Mouse (Mus musculus): ENCODE data around the gene Gm10643. TPM values are rescaled to one million over a fixed set of nuclear protein-coding genes. Genes with fewer than 3 reads are reported as not detected.
A peak's percentile ranks its signal among the peaks of the same experiment; 100 is the strongest.

Gm10643 gene
- total RNA-seq (2021): 1 to 10 TPM; 2.6 to 3.3 TPM
- long read RNA-seq, experiment 1, partial matches to known transcripts: 0 of 1 reads
- long read RNA-seq, experiment 1, other reads (novel, unspliced or antisense): 0 of 1 reads
- long read RNA-seq, experiment 2, partial matches to known transcripts: 0 of 2 reads
- long read RNA-seq, experiment 2, other reads (novel, unspliced or antisense): 0 of 2 reads

DNA sequence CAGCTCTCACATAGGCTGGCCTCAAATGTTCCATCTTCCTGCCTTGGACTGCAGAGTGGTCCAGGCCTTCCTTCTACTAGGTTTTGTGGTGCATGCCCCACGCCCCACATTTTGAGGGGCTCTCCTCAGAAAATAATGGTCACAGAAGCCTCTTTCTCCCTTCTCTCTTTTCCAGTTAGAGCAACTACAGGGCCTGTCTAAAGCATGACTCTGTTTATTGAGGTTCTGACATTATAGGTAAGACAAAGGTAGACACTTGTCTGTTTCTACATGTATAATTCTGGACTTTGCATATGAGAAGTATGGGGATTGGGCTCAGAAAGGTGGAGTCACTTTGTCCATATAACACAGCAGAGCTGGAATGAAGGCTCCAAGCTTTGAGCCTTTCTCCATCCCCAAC is at the start of gene Gm10643:
Gene Gm10643, minus strand, starts transcription at position 101 of the 400 bp plus-strand sequence.
- intact Hi-C loops (cut with DNase I): no loop called here
- no peak for DNase-seq

DNA sequence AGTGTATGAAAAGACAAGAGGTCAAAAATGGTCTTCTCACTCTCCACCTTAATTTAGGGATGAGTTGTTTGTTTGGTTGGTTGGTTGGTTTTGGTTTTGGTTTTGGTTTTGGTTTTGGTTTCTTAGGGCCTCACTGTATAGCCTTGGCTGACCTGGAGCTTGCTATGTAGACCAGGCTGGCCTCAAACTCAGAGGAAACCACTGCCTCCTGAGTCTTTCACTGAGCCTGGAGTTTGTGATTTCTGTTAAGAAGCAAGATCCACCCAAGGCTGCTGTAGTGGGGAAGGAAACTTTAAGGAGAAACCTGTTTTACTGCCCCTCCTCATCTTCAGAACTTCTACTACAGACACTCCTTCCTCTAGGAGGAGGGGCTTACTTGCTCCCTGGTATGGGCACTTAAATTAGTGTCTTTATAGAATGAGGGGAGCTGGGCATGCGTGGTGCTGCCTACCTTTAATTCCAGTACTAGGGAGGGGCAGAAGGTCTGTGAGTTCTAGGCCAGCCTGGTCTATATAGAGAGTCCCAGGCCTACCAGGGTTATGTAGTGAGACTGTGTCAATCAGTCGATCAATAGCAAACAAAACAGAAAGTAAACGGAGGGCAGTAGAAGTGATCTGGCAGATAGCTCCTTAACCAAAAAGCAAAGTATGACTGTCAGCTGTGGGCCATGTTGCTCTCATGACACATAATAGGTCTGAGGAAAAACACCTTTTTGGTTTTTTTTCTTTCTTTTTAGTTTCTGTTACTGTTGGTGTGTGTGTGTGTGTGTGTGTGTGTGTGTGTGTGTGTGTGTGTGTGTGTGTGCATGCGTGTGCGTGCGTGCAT is 41.5 kb upstream of the Gm10643 start:
- intact Hi-C loops (cut with DNase I): loop anchor here (5.0 kb wide), 1 partner anchor 64 kb away; the partner anchor contains the start of genes Il27ra and Rln3
- DNase-seq: no peak

DNA sequence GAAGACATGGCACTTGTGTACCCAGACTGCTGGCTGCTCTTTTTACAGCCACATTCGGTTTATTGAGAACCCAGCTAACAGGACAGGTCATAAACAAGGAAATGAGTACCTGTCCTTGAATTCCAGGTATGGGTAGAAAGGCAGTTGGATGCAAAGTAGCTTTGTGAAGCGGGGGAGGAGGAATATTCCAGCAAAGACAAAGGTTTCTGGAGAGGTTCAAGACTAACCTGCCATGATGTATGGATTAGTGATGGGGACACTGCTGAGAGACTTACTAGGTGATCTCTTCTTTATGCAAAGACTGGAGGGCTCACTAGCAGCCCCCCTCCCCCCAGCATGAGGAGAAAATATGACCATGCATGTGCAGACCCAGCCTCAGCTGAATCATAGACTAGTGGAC is 40.7 kb upstream of the Gm10643 start:
- intact Hi-C loops (cut with DNase I): loop anchor here (5.0 kb wide), 1 partner anchor 63 kb away; the partner anchor contains the start of genes Il27ra and Rln3
- DNase-seq: no peak

DNA sequence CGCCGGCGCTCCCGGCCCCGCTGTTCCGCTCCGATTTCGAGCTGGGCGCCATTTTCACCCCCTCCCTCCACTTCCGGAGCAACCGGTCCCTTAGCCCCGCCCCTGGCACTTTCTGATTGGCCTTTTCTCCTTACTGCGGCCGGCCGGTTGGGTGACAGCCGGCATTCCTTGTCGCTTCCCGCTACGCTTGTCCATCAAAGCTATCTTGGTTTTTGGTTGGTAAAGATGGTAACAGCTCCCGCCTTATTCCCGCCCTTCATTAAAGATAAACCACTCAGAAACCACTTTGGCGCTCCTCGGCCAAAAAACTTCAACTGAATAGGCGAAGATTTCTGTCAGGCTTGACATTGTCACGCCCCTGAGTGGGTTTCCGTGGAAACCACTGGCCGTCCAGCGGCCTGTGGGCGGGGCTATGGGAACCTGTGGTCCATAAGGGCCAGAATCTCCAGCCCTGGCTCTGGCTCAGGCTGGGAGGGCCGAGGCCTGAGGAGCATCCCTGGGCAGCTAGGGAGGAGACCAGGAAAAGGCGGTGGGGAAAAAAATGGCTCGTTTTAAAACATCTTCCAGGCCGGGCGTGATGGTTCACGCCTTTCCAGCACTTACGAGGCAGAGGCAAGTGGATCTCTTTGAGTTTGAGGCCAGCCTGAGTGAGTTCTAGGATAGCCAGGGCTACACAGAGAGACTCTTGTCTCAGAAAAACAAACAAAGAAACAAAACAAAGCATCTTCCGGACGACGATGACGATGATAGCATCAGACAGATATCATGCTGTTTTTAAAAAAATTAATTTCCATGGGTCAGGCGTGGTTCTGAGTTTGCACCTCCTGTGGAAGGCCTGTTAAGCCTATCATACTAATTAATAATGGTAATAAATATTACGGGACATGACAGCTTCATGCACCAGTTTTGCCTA is 40.0 kb upstream of the Gm10643 start, which contains the start of gene Dcaf15:
Gene Dcaf15, minus strand, starts transcription at position 72 of the 913 bp plus-strand sequence.
- DNase-seq: peak; percentile 97
- intact Hi-C loops (cut with DNase I): loop anchor here (5.0 kb wide), 1 partner anchor 63 kb away; the partner anchor contains the start of genes Il27ra and Rln3

DNA sequence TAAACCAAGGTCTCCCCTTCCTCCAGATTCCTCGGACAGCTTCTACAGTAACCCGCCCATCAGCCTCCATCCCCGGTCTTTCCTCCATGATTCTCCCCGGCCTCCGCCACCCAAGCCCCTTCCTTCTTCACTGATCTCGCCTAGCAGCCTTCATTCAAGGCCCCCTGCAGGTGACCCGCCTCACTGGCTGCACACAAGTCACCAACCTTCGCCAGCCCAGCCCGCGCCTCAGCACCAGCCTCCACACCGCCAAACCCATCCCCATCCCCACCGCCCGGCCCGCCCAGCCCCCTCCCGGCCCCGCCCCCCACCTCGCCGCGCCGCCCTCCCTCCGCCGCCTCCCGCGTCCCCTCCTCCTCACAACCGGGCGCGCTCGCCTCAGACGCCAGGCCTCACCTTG is 39.3 kb upstream of the Gm10643 start:
- no peak for DNase-seq
- intact Hi-C loops (cut with DNase I): no loop called here

DNA sequence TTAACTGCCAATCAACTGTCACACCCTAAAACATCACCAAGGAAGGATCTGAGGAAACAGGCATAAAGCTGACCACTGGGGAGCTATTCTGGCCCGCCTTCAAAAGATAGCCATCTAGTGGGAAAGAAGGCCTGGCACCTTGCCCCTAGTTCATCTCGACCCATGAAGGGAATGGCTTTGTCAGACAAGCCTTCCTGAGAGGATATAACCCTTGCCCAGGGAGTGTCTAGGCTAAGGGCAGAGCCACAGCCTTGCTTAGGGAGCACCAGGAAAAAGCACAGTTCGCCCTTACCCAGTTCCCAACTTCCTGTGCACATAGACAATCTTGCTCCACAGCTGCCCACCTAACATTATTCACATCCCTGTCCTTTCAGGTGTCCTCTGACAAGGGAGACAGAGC is 38.7 kb upstream of the Gm10643 start:
- intact Hi-C loops (cut with DNase I): no loop called here
- no peak for DNase-seq

DNA sequence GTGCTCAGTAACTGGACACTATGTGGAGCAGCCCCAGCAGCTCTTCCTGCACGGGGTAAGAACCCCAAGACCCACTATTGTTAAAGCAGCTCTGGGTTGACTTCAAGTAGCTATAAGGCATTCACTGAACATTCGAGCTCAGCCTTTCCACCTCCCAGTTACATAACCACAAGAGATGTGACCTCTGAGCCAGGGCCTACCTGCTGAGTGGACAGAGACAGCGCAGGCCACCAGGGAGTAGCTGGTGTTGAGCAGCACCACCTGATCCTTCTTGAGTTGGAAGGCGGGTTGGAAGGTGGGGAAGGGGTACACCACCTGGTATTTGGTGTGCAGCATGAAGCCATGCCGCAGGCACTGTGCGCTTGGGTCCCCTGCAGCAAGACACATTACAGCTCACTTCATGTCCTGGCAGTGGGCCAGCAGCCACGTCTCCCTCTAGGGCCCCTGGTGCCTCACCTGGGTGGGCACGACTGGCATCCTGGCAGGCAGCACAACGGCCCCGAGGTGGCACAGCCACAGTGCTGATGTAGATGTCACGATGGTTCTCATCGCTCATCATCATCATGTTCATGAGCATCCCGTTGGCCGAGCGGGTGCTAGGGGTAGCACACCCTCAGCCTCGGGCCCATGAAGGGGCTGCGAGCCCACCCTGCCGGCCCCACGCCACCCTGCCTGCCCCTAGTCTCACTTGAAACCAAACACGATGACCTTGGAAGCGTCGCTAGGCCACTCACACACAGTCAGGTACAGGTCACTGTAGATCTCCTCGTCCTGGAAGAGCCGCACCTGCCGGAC is 36.7 kb upstream of the Gm10643 start:
- intact Hi-C loops (cut with DNase I): no loop called here
- DNase-seq: no peak

DNA sequence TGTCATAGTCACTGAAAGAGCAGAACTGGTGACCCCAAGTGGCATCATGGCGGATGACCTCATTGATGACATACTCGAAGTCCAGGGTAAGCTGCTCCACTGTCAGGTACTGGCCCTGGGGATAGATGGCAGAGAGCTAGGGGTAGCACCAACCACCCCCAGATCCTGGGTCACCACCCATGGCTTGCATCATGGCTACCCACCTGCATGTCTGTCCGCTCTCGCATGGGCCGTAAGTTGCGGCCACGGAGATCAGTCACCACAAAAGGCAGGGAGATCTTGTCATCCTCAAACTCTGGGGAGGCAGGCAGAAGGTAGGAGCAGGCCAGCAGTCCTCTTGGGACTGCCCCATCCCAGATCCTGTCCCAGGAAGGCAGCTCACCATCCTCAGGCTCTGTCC is 33.4 kb upstream of the Gm10643 start:
- intact Hi-C loops (cut with DNase I): no loop called here
- no peak for DNase-seq

DNA sequence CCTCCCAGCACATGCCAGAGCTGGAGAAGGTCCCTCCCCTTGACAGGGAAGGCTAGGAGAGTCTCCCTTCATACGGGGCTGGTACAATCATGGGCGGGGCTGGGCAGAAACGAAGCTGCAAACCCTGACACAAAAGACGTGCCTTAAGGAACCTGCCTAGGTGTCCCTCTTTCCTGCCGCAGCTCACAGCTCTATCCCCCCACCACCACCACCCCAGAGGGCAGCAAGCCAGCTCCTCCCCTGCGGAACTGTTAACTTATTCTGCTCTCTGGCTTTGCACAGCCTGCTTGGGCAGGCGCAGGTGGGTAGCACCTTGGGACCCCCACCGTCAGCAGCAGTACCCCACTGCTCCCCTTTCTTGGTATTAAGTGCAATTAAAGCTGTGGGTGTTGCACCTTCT is 31.1 kb upstream of the Gm10643 start:
- no peak for DNase-seq
- intact Hi-C loops (cut with DNase I): no loop called here

DNA sequence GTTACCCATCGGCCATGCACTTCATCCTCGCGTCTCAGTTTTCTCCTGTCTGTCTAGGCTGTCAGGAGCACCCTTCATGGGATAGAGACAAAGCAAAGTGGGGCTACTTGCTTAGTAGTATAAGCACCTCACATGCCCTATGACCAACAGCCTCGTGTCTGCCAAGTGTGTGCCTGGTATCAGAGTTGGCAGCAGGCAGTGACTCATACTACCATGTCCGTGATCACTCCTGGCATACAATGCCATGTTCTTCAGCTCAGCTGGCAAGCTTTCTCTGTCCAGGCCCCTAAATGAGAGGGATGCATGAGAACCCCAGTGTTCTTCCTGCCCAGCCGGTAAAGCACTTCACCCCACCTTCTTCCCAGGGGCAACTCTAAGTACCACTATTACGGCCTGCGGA is 25.6 kb upstream of the Gm10643 start:
- peak in 1 of 2 experiments; percentile 35 for DNase-seq
- intact Hi-C loops (cut with DNase I): no loop called here

DNA sequence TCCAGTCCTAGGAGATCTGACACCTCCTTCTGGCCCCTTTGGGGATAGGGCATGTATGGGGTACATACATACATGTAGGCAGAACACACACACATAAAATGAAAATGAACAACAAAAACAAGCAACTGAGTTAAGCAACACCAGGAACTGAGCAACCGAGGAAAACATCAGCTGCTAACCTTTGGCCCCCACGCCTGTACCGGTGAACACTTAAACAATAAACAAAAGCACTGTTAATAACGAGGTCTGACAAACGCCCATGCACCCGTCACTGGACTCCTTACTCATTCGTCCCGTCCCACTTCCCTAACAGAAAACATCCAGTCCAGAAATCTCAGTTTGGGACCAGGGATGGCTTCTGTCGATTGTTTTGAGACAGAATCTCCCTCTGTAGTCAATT is 24.3 kb upstream of the Gm10643 start:
- DNase-seq: no peak
- intact Hi-C loops (cut with DNase I): no loop called here

DNA sequence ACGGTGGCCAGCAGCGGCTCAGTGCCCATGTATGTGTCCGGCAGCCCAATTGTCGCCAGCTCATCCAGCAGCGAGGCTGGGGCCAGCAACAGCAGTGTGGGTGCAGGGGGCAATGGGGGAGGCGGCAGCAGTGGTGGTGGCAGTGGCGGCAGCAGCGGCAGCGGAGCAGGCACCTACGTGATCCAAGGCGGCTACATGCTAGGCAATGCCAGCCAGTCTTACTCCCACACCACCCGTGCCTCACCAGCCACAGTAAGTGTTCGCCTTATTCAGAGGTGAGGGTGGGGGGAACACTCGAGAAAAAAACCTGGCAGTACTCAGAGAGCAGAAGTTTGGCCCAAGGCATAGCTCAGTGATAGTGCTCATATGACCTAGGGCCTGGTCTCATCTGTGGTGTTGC is 22.9 kb upstream of the Gm10643 start:
- intact Hi-C loops (cut with DNase I): no loop called here
- DNase-seq: no peak

DNA sequence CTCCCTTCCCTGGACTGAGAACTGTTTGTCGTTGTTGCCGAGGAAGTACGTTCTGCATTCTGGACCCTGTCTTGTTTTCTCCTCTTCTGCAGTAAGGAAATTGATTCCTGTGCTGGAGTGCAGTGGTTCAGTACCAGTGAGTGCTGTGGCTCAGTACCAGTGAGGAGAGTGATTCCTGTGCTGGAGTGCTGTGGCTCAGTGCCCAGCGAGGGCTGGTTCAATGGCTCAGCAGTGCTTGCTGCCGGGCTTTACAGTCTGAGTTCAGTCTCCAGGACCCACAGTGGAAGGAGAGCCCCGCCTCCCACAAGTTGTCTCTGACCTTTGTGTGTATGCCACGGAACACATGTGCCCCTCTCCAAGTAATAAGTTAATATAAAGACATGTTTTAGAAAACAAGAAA is 22.2 kb upstream of the Gm10643 start:
- intact Hi-C loops (cut with DNase I): no loop called here
- no peak for DNase-seq

DNA sequence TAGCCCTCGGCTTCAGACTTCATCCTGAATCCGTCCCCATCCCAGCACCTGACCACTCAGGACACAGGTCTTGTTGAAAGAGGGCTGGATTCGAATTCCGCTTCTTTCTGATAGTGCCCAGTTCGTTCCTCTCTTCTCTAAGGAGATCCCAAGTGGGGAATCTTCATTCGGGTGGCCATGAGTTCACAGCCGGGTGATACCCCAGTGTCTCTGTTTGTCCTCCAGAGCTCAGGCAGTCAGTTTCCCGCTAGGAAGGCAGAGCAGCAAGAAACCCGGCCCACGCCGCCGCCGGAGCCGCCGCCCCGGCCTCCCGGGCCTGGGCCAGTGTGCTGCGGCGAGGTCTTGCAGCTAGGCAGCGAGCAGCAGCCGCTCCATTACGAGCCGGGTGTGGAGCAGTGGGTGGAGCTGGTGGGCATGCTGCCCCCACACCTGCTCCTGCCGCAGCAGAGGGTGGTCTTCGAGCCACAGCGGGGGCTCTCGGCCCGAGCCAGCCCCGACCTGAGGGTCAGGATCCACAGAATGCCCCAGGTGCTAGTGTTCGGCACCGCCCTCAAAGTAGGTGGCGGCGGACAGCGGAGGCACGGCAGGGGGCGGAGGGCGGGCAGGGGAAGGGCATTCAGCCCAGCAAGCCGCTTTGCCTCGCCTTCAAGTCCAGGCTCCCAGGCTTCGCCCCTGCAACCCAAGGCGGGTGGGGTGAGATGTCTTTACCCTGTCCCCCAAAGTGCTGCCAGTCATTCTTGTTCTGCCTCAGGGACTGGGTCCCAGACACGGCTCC is 19.6 kb upstream of the Gm10643 start:
- intact Hi-C loops (cut with DNase I): no loop called here
- DNase-seq: no peak

DNA sequence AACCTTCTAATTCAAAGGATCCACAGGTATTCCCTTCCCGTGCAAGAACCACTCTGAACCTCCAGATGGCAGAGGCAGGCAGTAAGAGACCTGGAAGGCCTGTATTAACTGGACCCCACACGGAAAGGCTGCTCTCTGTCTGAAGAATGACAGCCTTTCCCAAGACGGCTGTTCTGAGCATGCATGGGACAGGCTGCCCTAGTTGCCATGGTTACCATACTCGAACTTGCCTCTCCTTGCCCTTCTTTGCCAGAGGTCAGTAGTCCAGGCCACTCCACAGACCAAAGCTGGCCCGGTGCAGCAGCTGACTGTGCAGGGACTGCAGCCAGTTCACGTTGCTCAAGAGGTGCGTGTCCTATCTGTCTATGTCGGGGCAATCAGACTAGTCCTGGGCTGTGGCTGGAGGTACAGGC is 18.9 kb upstream of the Gm10643 start:
- no peak for DNase-seq

DNA sequence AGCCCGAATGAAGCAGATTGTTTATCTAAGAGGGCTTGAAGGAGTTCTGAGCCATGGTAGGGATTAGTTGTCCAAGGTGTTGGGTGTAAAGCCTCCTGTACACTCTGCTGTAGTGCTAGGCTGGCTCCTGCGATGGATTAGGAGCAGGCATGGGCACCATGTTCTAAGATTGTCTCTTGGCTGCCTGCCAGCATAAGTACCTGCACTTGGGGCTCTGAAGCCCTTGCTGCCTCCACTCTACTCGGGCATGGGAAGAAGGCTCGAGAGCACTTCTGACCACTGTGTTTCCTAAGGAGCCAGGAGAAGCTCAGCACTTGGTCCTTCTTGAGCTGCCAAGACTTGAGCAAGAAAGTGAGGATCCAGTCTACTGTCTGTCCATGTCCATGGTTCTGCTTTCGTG is 14.3 kb upstream of the Gm10643 start:
- intact Hi-C loops (cut with DNase I): no loop called here
- DNase-seq: no peak

More for the DNA sequence above, 18.9 kb upstream of the Gm10643 start:
- intact Hi-C loops (cut with DNase I): no loop called here

DNA sequence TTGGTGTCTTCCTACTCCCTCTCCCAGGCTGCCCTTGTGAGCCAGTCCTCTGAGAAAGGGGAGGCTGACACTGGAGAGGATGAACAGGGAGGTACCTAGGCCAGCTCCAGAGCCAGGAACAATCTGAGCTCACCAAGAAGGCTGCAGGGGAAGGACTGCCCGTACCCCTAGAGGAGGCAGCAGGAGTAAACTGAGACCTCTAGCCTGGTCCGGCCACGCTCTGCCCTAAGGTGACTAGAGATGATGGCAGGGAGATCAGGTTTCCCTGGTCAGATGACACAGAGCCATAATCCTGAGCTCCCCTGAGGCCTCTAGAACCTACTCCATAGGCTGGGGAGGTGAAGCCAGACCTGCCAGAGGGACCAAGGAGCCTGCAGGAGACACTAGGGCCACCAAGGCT is 11.9 kb upstream of the Gm10643 start:
- intact Hi-C loops (cut with DNase I): no loop called here
- no peak for DNase-seq

DNA sequence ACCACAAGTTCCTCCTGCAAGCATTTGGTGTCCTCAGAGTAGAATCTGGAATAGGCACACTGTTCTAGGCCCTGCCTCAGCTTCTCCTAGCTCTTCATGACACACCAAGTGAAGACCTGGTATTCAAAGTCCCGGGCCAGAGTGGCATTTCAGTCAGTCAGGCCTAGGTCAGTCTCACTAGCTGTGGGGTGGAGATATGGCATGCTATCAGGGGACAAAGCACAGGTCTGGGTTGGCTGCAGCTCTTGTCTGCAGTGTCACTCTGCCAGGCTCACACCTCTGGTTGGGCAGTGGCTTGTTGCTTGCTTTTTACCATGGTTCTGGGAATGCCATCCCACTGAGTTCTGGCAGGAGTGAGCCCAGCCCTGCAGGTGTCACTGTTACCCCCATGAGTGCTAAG is 11.5 kb upstream of the Gm10643 start:
- no peak for DNase-seq
- intact Hi-C loops (cut with DNase I): no loop called here

DNA sequence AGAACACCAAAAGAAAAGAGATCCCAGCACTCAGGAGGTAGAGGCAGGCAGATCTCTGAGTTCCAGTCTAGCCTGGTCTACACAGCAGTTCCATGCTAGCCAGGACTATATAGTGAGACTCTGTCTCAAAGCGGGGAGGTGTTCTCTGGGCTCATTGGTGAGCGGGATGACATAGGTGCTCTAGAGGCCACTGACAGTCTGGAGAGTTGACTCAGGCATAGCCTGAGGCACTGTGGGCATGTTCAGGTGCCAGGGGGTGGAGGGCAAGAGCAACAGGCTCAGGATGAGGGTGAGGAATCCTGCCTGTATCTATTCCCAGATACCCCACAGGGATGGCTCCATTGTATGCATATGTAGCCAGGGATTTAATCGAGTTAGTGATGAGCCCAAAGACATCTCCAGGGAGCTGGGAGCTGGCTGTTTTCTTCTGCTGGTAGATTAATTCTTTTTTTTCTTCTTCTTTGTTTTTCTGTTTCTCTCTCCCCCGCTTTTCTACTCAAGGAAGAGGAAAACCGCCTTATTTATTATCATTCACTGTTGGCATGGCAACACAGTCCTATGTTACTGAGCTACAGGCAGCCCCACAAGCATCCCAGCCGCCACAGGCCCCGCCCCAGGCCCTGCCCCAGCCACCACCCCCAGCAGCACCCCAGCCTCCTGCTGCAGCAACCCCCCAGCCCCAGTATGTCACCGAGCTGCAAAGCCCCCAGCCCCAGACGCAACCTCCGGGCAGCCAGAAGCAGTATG is 8.5 kb upstream of the Gm10643 start:
- intact Hi-C loops (cut with DNase I): no loop called here
- no peak for DNase-seq

Measured in heart, postnatal 14 days (tissue).